Mouse (Mus musculus) embryo, embryonic 11.5 days (tissue): ENCODE measurements around the gene Atraid.

Source experiments
- DNase-seq: peaks from one replicate; pipeline ENCODE4 v3.0.0-alpha.2; 2012; ENCODE audit warnings: low read depth, low spot score

The Atraid gene

DNA sequence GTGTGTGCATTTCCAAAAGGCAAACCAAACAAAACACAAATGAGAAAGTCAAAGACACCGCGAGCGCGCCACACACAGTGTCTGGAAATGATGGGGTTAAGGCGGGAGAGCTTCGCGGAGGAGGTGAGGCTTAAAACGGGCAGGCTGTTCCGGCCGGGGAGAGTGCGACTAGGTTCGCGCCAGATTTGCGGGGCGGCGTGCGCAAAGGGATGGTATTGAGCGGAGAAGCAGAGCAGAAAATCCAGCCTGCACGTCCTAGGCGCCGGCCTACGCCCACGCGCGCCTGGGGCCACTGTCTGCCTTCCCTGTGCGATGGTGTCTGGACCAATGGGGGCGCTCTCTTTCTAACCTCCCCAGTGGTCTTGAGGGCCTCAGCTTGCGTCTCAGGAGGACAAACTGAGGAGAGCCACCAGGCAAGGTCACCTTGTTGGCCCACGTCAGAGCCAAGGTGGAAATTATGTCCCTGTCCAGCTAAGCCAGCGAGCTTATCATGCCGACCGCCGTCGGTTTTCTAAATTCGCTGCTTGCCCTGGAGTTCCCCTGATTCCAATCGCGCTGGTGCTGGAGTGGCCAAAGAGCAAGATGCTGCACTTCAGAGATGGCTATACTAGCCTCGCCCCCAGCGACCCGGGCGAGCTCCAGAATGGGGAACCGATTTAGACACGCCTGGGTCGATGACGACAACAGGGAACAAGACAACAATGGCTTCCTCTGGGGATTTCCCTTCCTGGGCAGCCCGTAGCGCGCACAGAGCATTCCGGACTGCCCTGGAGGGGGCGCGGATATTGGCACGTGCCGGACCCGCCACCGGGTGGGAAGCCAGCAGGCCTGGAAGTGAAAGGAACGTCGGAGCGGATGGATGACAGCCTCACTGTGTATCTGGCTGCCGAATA lies 46.9 kb downstream of the Atraid start:
- DNase-seq = no peak

DNA sequence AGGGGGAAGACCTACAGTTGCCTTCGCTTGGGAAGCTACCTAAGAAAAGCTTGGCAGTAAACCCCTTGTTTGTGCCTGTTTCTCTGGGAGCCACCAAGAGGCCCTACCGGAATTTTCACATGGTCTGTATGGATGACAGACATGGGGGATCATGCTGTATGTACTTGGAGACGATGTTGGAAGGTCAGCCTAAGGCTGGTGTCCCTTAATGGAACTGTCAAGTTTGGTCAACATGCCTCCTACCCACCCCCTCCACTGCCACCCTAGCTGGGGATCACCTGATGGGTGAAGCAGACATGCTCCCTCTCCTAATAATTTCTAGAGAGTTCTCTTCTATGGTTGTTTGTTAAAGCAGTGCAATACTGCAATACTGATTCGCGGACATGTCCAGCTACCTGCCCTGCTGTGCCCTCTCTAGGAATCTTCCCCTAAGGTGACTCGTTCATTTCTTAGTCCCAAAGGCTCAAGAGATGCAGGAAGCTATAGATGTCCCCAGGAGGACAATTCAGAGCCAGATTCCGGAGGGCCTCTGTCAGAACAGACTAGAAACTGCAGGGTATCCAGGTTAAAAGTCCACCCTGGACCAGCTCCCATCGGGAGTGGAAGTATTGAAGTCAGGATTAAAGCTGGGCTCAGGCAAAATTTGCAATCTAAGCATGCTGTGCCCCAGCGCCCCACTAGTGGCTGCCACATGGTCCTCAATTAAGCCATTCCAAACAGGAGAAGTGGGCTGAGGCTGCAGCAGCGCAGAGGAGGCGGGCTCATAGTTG lies 47.8 kb downstream of the Atraid start:
- DNase-seq = no peak
